Mouse (Mus musculus): ENCODE data around the gene Ptpn9. TPM values are rescaled to one million over a fixed set of nuclear protein-coding genes. Genes with fewer than 3 reads are reported as not detected.

Ptpn9 gene
- total RNA-seq (2023), result 14.0 TPM

DNA sequence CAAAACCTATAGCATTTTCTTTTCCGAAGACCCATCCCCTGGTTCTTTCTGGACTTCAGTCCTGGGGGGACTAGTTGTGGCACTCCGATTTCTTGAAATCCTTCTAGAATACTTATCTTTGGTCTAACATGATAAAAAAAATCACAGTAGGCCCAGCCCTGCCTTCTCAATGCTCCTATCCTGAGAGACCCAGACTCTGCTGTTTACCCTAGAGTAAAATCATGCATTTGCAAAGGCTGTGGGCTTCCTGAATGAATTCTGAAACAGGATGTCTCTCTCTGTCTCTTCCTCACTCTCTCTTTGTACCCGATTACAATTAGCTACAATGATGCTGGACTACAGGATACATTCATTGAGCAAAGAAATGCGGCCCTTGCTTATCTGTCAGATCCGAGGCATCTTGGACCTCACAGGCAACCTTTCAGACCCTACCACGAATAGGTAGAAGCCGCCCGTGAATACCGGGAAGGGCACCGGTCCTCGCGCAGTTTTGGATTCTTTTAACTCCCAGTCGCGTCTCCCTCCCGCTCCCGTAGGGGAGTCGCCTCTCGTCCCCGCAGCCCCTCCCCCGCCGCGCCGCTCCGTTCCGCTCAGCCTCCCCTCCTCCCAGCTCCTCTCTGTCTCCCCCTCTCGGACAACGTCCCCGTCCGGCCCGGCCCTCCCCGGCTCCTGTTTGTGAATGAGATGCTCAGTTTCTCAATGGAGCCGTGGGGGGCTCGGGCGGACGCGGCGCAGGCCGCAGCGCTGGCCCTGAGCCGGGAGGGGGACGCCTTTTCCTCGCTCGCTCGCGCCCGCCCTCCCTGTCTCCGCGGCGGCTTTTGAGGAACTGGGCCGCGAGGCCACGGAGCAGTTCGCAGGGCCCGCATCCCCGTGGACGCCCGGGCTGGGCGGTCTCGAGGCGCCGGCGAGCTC is at the start of gene Ptpn9:
TSS of gene Ptpn9 (plus strand) at position 638 of the 912 bp plus-strand sequence.

DNA sequence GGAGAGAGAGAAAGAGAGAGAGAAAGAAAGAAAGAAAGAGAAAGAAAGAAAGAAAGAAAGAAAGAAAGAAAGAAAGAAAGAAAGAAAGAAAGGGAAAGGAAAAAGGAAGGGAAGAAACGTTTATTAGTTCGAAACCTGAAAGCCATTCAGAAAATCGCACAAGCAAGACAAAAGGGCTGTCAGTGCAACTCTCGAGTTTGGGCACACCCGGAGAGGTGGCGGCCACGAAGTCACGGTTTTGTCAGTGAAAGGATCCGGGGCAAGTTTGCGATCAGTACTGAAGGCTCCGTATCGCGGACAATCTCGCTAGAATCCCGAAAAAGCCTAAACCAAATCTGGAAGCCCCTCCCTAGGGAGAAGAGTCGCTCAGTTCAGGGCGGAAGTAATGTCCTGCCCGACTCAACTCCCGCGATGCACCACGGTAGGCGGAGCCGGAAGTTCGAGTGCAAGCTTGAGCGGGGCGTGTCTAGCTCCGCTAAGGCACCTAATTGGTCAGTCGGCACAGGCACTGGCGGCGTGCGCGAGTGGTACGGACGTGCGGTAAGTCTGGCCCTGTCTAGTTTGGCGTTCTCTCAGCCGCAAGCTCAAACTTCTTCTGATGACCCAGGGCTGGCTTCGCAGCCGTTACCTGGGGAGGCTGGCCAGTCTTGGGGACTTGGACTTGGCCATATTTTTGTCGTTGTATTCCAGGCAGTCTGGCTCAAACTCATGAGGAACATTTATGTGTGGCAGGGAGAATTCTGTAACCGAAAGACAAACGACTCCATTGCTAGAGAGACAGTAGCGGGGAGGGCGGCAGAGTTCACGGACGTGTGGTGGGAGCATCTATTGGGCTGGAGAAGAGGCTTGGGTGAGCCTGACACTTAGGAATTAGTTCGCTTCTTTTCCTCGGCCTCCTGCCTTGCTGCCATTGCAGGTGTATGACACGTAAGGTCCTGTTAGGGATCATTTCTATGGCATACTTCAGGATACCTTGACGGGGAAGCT is 44.0 kb upstream of the Ptpn9 start, which contains the start of gene Snupn:
TSS of gene Snupn (plus strand) at position 465 of the 987 bp plus-strand sequence.

DNA sequence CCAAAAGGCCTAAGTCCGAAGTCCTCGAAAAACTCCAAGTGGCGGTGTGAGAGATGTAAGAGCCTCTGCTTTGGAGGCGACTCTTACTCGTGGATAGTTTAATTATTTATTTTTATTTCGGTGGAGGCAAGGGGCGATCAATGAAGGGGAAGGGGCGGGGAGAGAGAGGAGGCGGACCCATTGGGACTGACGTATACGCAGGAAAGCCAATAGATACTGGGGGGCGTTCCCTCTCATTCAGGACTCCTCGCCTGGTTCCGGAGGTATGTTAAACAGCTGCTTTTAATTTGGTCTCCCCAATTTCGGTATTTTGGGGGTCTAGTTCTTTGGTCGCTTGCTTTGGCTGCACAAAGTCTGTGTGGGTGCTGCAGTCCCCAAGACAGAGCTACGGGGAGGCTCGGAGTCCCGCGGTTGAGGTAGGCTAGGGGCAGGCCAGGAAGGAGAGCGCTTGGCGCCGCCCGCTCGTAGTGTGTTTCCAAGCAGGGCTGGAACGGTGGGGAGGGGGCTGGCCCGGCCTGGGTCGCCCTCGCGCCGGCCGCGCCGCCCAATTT is 77.2 kb downstream of the Ptpn9 start, which contains the start of gene Sin3a:
TSS of gene Sin3a (plus strand) at position 240 of the 551 bp plus-strand sequence.

Other genes with a start within 250 kb of the Ptpn9 start
- gene Lingo1, start 198.5 kb upstream of the Ptpn9 start, total RNA-seq (2023), result not detected
- gene Odf3l1, start 130.2 kb upstream of the Ptpn9 start, total RNA-seq (2023), result not detected
- gene Cspg4, start 129.9 kb upstream of the Ptpn9 start, total RNA-seq (2023), result not detected
- 14.1 TPM for gene Snx33, start 66.6 kb upstream of the Ptpn9 start, total RNA-seq (2023)
- gene Imp3, start 57.4 kb upstream of the Ptpn9 start, total RNA-seq (2023), result 88.9 TPM
- gene Snupn, start 44.0 kb upstream of the Ptpn9 start, total RNA-seq (2023), result 8.1 TPM
- gene Sin3a, start 77.1 kb downstream of the Ptpn9 start, total RNA-seq (2023), result 111 TPM
- gene Man2c1, start 135.8 kb downstream of the Ptpn9 start, total RNA-seq (2023), result 189 TPM
- 34.4 TPM for gene Neil1, start 153.4 kb downstream of the Ptpn9 start, total RNA-seq (2023)
- 96.9 TPM for gene Commd4, start 163.4 kb downstream of the Ptpn9 start, total RNA-seq (2023)
- gene Trcg1, start 241.6 kb downstream of the Ptpn9 start, total RNA-seq (2023), result not detected

Data from CD4-positive naive resting alpha-beta T cell, adult 57 days (primary cell).